Mouse (Mus musculus) stomach, embryonic 15.5 days (tissue): ENCODE measurements around the gene Gm21693. TPM values are rescaled to one million over a fixed set of nuclear protein-coding genes. Genes with fewer than 3 reads are reported as not detected.
"Not testable (repeated sequence)": the region's sequence is repeated elsewhere in the genome, so short reads cannot be mapped to it uniquely, and the experiment has no call there.

Source experiments
- ATAC-seq: fragments of 200-750 bp; cut with Nextera tagmentation; 2 replicates; pipeline ENCODE4 v1.8.0; 2017; ENCODE audit warnings: low read depth, moderate number of reproducible peaks, moderate TSS enrichment; ENCODE audit not compliant: insufficient read depth, low FRiP score
- H3K27ac ChIP-seq: fragments of 300-500 bp; sonication (generic); 2 replicates; pipeline ENCODE4 v1.5.1; 2015; ENCODE audit warnings: mild to moderate bottlenecking, inconsistent platforms
- H3K27me3 ChIP-seq: fragments of 300-500 bp; sonication (generic); replicated peaks from 2 replicates; pipeline ENCODE4 v1.6.1; 2015; ENCODE audit warnings: inconsistent platforms
- H3K36me3 ChIP-seq: fragments of 300-500 bp; sonication (generic); 2 replicates; pipeline ENCODE4 v1.6.1; 2015; ENCODE audit warnings: inconsistent platforms
- H3K4me1 ChIP-seq: fragments of 300-500 bp; sonication (generic); 2 replicates; pipeline ENCODE4 v1.6.1; 2015; ENCODE audit warnings: inconsistent platforms
- H3K4me2 ChIP-seq: fragments of 300-500 bp; sonication (generic); 2 replicates; pipeline ENCODE4 v1.6.1; 2015; ENCODE audit warnings: mild to moderate bottlenecking, inconsistent platforms
- H3K4me3 ChIP-seq: fragments of 300-500 bp; sonication (generic); replicated peaks from 2 replicates; pipeline ENCODE4 v1.5.1; 2015; ENCODE audit warnings: inconsistent platforms
- H3K9ac ChIP-seq: fragments of 300-500 bp; sonication (generic); 2 replicates; pipeline ENCODE4 v1.6.1; 2015; ENCODE audit warnings: inconsistent platforms
- H3K9me3 ChIP-seq: fragments of 300-500 bp; sonication (generic); 2 replicates; pipeline ENCODE4 v1.6.1; 2016; ENCODE audit warnings: inconsistent platforms
- WGBS: fragments of 180-500 bp; shearing (Covaris S2); methylation state at CpG from one replicate; pipeline ENCODE4 v1.1.7; 2015; 5-methylcytosine and 5-hydroxymethylcytosine counted together
- polyA plus RNA-seq: library from polyadenylated mRNA; unstranded; fragments of >200 nt; fragmentation: Nextera tagmentation; extraction: Ambion mirVana; gene quantifications from 2 replicates; pipeline ENCODE4 v1.2.1, GENCODE M21; 2015

Gm21693 gene
- polyA plus RNA-seq = not detected in 2 replicates

DNA sequence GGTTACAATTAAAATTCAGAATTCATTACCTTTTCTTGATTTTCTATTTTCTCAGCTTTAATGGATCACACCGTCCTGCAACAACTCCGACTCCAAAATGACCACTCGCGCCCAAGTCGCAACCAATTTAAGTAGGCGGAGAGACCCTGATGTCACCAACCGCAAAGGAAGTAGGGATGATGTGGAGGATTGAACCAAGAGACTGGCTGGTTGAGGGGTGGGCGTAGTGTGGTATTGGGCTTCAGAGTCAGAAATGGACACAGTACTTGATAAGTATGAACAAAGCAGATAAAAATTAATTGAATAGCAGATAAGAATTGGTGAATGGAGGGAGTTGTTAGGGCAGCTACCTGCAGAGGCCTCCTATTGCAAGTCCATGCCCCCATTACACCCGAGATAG lies at the start of gene Gm21693:
Gene Gm21693, minus strand, starts transcription at position 101 of the 400 bp plus-strand sequence.
- H3K27ac ChIP-seq, H3K36me3 ChIP-seq, H3K9ac ChIP-seq, H3K4me1 ChIP-seq, ATAC-seq, H3K27me3 ChIP-seq, H3K4me2 ChIP-seq, H3K4me3 ChIP-seq, H3K9me3 ChIP-seq: not testable (repeated sequence)
- WGBS = no CpG with 5 or more reads among the region's 9 CpGs

DNA sequence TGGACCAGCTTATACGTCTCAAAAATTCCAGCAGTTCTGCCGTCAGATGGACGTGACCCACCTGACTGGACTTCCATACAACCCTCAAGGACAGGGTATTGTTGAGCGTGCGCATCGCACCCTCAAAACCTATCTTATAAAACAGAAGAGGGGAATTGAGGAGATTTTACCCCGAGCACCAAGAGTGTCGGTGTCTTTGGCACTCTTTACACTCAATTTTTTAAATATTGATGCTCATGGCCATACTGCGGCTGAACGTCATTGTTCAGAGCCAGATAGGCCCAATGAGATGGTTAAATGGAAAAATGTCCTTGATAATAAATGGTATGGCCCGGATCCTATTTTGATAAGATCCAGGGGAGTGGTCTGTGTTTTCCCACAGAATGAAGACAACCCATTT lies 4.5 kb downstream of the Gm21693 start:
- H3K4me1 ChIP-seq, H3K27ac ChIP-seq, H3K9me3 ChIP-seq, H3K9ac ChIP-seq, H3K27me3 ChIP-seq, H3K36me3 ChIP-seq, ATAC-seq, H3K4me2 ChIP-seq, H3K4me3 ChIP-seq: not testable (repeated sequence)
- no CpG with 5 or more reads among the region's 11 CpGs for WGBS

DNA sequence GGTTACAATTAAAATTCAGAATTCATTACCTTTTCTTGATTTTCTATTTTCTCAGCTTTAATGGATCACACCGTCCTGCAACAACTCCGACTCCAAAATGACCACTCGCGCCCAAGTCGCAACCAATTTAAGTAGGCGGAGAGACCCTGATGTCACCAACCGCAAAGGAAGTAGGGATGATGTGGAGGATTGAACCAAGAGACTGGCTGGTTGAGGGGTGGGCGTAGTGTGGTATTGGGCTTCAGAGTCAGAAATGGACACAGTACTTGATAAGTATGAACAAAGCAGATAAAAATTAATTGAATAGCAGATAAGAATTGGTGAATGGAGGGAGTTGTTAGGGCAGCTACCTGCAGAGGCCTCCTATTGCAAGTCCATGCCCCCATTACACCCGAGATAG lies 38.8 kb downstream of the Gm21693 start, which contains the start of gene Gm21677:
Gene Gm21677, minus strand, starts transcription at position 101 of the 400 bp plus-strand sequence.
- H3K4me2 ChIP-seq, H3K27ac ChIP-seq, ATAC-seq, H3K4me3 ChIP-seq, H3K4me1 ChIP-seq, H3K9me3 ChIP-seq, H3K9ac ChIP-seq, H3K27me3 ChIP-seq, H3K36me3 ChIP-seq: not testable (repeated sequence)
- WGBS = no CpG with 5 or more reads among the region's 9 CpGs

Other genes with a start within 250 kb of the Gm21693 start
- not detected in 2 replicates for gene Gm21677, start 38.9 kb downstream of the Gm21693 start, polyA plus RNA-seq
- not detected in 2 replicates for gene Gm21704, start 64.8 kb upstream of the Gm21693 start, polyA plus RNA-seq
- not detected in 2 replicates for gene Gm21708, start 64.8 kb upstream of the Gm21693 start, polyA plus RNA-seq